Mouse (Mus musculus) hindbrain, embryonic 16.5 days (tissue): ENCODE data around the gene Prpf31. TPM values are rescaled to one million over a fixed set of nuclear protein-coding genes. Genes with fewer than 3 reads are reported as not detected.
A peak's percentile ranks its signal among the peaks of the same experiment; 100 is the strongest.

ENCODE experiments used
- ATAC-seq: fragments of 200-750 bp; cut with Nextera tagmentation; 2 replicates; pipeline ENCODE4 v1.8.0; 2017; ENCODE audit warnings: moderate TSS enrichment, moderate library complexity
- H3K27ac ChIP-seq: fragments of 300-500 bp; sonication (generic); 2 replicates; pipeline ENCODE4 v1.5.1; 2014; ENCODE audit warnings: low read depth, mild to moderate bottlenecking, control low read depth, low read length, moderate library complexity
- H3K27me3 ChIP-seq: fragments of 300-500 bp; sonication (generic); replicated peaks from 2 replicates; pipeline ENCODE4 v1.6.1; 2014; ENCODE audit warnings: low read length; ENCODE audit not compliant: control insufficient read depth, insufficient read depth
- H3K36me3 ChIP-seq: fragments of 300-500 bp; sonication (generic); 2 replicates; pipeline ENCODE4 v1.6.1; 2014; ENCODE audit warnings: mild to moderate bottlenecking, low read length, moderate library complexity, mixed read lengths; ENCODE audit not compliant: control insufficient read depth, insufficient read depth
- H3K4me1 ChIP-seq: fragments of 300-500 bp; sonication (generic); 2 replicates; pipeline ENCODE4 v1.6.1; 2014; ENCODE audit warnings: low read depth, low read length; ENCODE audit not compliant: control insufficient read depth, insufficient read depth
- H3K4me2 ChIP-seq: fragments of 300-500 bp; sonication (generic); 2 replicates; pipeline ENCODE4 v1.6.1; 2014; ENCODE audit warnings: mild to moderate bottlenecking, low read length, control low read depth, moderate library complexity
- H3K4me3 ChIP-seq: fragments of 300-500 bp; sonication (generic); 2 replicates; pipeline ENCODE4 v1.5.1; 2014; ENCODE audit warnings: mild to moderate bottlenecking, low read length, control low read depth, moderate library complexity
- H3K9ac ChIP-seq: fragments of 300-500 bp; sonication (generic); 2 replicates; pipeline ENCODE4 v1.6.1; 2014; ENCODE audit warnings: low read depth, mild to moderate bottlenecking, control low read depth, low read length, moderate library complexity
- H3K9me3 ChIP-seq: fragments of 300-500 bp; sonication (generic); 2 replicates; pipeline ENCODE4 v1.6.1; 2014; ENCODE audit warnings: mild to moderate bottlenecking, low read length, moderate library complexity; ENCODE audit not compliant: control insufficient read depth
- WGBS: fragments of 180-500 bp; shearing (Covaris S2); extraction: QIAGEN DNeasy Blood & Tissue Kit; methylation state at CpG from one replicate; pipeline ENCODE4 v1.1.7; 2014; 5-methylcytosine and 5-hydroxymethylcytosine counted together
- polyA plus RNA-seq: library from polyadenylated mRNA; unstranded; fragments of >200 nt; fragmentation: Nextera tagmentation; extraction: Ambion mirVana; gene quantifications from 2 replicates; pipeline ENCODE4 v1.2.1, GENCODE M21; 2015

The Prpf31 gene
- polyA plus RNA-seq, 1 experiment from 2014 or later = 88.8 TPM

GRCm38 (mm10) chr7:3644672-3645487 is 15.1 kb downstream of the Prpf31 start, which contains the start of gene Cnot3:
TSS of gene Cnot3 (plus strand) at chr7:3645268.
- H3K27me3 ChIP-seq = no peaks in the 10 kb centered on the region
- no peaks in the 10 kb centered on the region for H3K9me3 ChIP-seq
- H3K4me2 ChIP-seq = peak within 1 kb of the TSS; percentile 89
- H3K4me1 ChIP-seq = peaks cover 33% of the 10 kb centered on the region
- H3K36me3 ChIP-seq = peaks cover 11% of the 10 kb centered on the region
- peak within 1 kb of the TSS; percentile 96 for H3K9ac ChIP-seq
- WGBS = under 1% methylated on average over 56 of the region's 58 CpGs
- peak within 1 kb of the TSS; percentile 92 for H3K4me3 ChIP-seq
- H3K27ac ChIP-seq = peak within 1 kb of the TSS; percentile 96
- peak; percentile 98 for ATAC-seq

- Histone ChIP-seq H3K36me3 (peaks cover 13% of the 10 kb centered on the region), H3K4me2 (peak overlapping the region; percentile 89), H3K27me3 (no peaks in the 10 kb centered on the region), H3K9ac (peak overlapping the region; percentile 96), H3K9me3 (no peaks in the 10 kb centered on the region), H3K4me1 (peaks cover 33% of the 10 kb centered on the region), H3K27ac (peak overlapping the region; percentile 96), H3K4me3 (peak overlapping the region; percentile 92)
- WGBS = under 1% methylated on average over 52 of the region's 58 CpGs
- no peak; the same call in 1 of the 2 replicates for ATAC-seq
Measured at GRCm38 (mm10) chr7:3645488-3646025, 15.8 kb downstream of the Prpf31 start.

GRCm38 (mm10) chr7:3646188-3646587 is 16.4 kb downstream of the Prpf31 start:
- Histone ChIP-seq H3K4me2 (peak overlapping the region; percentile 89), H3K4me1 (peaks cover 33% of the 10 kb centered on the region), H3K9ac (peak overlapping the region; percentile 96), H3K27ac (no peak overlapping the region), H3K9me3 (no peaks in the 10 kb centered on the region), H3K27me3 (no peaks in the 10 kb centered on the region), H3K36me3 (peaks cover 13% of the 10 kb centered on the region), H3K4me3 (peak overlapping the region; percentile 92)
- no peak for ATAC-seq
- 23% methylated on average over 9 of the region's 9 CpGs for WGBS

- Histone ChIP-seq H3K36me3 (peaks cover 14% of the 10 kb centered on the region), H3K9ac (peak overlapping the region; percentile 96), H3K4me2 (peak overlapping the region; percentile 89), H3K27me3 (no peaks in the 10 kb centered on the region), H3K27ac (no peak overlapping the region), H3K9me3 (no peaks in the 10 kb centered on the region), H3K4me1 (peaks cover 33% of the 10 kb centered on the region), H3K4me3 (peak overlapping the region; percentile 92)
- WGBS = 61% methylated on average over 4 of the region's 4 CpGs
- ATAC-seq = no peak
Measured at GRCm38 (mm10) chr7:3646641-3647040, 16.9 kb downstream of the Prpf31 start.

- H3K27ac ChIP-seq = no peak overlapping the region
- WGBS = 95% methylated on average over 4 of the region's 4 CpGs
- H3K36me3 ChIP-seq = peaks cover 86% of the 10 kb centered on the region
- no peak overlapping the region for H3K4me2 ChIP-seq
- H3K27me3 ChIP-seq = no peaks in the 10 kb centered on the region
- H3K9ac ChIP-seq = no peak overlapping the region
- no peak overlapping the region for H3K4me3 ChIP-seq
- H3K9me3 ChIP-seq = no peaks in the 10 kb centered on the region
- no peak for ATAC-seq
- H3K4me1 ChIP-seq = no peaks in the 10 kb centered on the region
Measured at GRCm38 (mm10) chr7:3656966-3657365, 27.2 kb downstream of the Prpf31 start.

GRCm38 (mm10) chr7:3658578-3658977 is 28.8 kb downstream of the Prpf31 start:
- H3K36me3 ChIP-seq = peaks cover 74% of the 10 kb centered on the region
- no peaks in the 10 kb centered on the region for H3K9me3 ChIP-seq
- whole genome bisulfite sequencing = 97% methylated on average over 13 of the region's 14 CpGs

GRCm38 (mm10) chr7:3664524-3665214 is 34.9 kb downstream of the Prpf31 start:
- peaks cover 19% of the 10 kb centered on the region for H3K36me3 ChIP-seq
- WGBS = 30% methylated on average over 15 of the region's 15 CpGs
- H3K27me3 ChIP-seq = no peaks in the 10 kb centered on the region
- ATAC-seq = peak; percentile 18
- H3K4me3 ChIP-seq = peak overlapping the region; percentile 76
- H3K4me2 ChIP-seq = peak overlapping the region; percentile 74
- H3K9ac ChIP-seq = peak overlapping the region; percentile 80
- peak overlapping the region; percentile 84 for H3K27ac ChIP-seq
- H3K9me3 ChIP-seq = no peaks in the 10 kb centered on the region
- H3K4me1 ChIP-seq = peaks cover 16% of the 10 kb centered on the region

More at GRCm38 (mm10) chr7:3658578-3658977, 28.8 kb downstream of the Prpf31 start:
- ATAC-seq = no peak
- Histone ChIP-seq H3K9ac (no peak overlapping the region), H3K27ac (no peak overlapping the region), H3K4me2 (no peak overlapping the region), H3K4me3 (no peak overlapping the region), H3K4me1 (peaks cover 1% of the 10 kb centered on the region), H3K27me3 (no peaks in the 10 kb centered on the region)

GRCm38 (mm10) chr7:3665215-3666114 is 35.7 kb downstream of the Prpf31 start, which contains the start of gene Leng1:
TSS of gene Leng1 (minus strand) at chr7:3665840.
- peak within 1 kb of the TSS; percentile 80 for H3K9ac ChIP-seq
- H3K27ac ChIP-seq = peak within 1 kb of the TSS; percentile 84
- peaks cover 16% of the 10 kb centered on the region for H3K4me1 ChIP-seq
- peak within 1 kb of the TSS; percentile 74 for H3K4me2 ChIP-seq
- peak within 1 kb of the TSS; percentile 76 for H3K4me3 ChIP-seq
- H3K27me3 ChIP-seq = no peaks in the 10 kb centered on the region
- ATAC-seq = peak; percentile 99
- H3K9me3 ChIP-seq = no peaks in the 10 kb centered on the region
- H3K36me3 ChIP-seq = peaks cover 13% of the 10 kb centered on the region
- WGBS = 5% methylated on average over 42 of the region's 45 CpGs
